Mouse (Mus musculus): ENCODE results near the gene Mipep.

DNA sequence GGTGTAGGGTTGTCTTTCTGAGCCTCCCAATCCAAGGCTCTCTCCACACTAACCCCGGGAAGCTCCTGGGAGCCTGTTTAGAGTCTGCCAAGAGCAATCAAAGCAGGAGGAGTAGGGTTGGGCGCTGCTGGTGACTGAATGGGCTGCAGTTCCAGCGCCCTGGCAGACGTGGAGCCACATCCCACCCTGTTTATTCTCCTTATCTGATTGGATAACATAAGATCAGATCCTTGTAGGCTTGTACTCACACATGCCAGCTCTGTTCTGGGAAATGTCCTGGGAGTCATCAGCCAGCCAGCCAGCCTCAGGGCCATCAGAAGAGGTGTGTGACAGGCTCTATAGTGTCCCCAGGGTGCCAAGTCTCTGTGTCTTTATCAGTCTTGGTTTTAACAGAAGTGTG, 120.1 kb downstream of the Mipep start:
- TF ChIP-seq CTCF (IDR thresholded peaks at IDR 0.05; ENCODE audit: control insufficient read depth, insufficient read depth, insufficient replicate concordance, low read depth, low read length) (no peak), POLR2A (IDR thresholded peaks at IDR 0.05; ENCODE audit: control insufficient read depth, low read depth, low read length) (no peak)

Measured in testis, adult 2 months (tissue).